Mouse (Mus musculus): Measurements from ENCODE around the gene Lmx1b.
A peak's percentile ranks its signal among the peaks of the same experiment; 100 is the strongest.

The Lmx1b gene

DNA sequence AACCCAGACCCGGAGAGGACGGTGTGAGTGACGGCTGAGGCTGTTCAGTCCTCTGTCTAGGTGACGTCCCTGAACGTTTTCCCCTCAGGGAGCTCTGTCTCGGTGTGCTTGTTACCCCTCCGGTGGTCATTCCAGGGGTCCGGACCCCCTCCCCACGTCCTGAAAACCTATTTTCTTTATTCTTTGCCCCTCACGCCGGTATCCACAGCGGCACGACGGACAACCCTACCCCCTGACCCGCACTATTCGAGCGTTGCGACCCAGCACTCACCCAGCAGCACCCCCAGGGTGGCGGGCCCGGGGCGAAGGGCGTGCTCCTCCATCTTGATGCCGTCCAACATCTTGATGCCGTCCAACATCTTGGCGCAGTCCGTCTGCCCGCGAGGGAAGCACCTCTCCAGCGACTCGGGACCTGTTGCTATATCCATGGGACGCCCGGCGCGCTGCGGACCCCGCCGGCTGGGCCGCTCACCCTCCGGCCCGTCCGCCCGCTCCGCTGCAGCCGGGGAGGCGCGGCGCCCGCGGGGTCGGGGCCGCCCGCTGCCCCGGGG lies at the start of gene Lmx1b:
TSS of gene Lmx1b (minus strand) at position 341 of the 551 bp plus-strand sequence.
- DNase-seq (ENCODE audit: low read depth, low spot score) = peak; percentile 19

GRCm38 (mm10) chr2:33689880-33690462 lies 49.7 kb upstream of the Lmx1b start:
- DNase-seq (ENCODE audit: low read depth, low spot score) = peak; percentile 59

DNA sequence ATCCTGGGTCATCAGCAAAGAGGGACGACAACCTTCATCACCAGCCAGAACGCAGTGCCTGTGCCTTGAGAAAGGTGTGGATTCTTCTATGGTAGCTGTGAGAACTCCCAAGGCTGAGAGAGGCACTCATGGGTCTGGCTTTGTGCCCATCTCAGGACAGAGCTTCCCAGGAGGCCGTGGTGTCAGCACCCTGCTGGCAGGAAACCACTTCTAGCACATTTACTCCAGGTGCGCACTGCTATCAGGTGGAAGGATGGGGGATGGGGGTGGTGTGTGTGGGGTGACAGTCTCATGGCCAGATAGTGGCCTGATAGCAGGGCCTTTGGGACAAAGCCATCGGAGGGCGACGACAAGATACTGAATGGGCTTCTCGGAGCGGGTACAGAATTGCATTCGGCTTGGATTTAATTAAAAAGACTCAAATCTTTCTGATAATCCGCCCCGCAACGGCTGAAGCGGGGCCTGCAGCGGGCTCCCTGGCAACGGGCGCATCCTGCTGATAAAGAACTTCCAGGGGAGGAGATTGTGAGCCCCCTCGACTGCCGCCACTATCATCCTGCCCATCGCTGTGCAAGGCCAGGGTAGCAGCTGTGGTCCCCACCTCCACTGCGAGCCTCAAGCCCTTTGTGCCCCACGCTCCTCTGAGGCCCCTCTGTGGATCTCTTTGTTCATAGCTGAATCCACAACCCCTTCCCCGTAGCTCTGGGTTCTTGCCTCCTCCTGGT lies 49.0 kb upstream of the Lmx1b start:
- DNase-seq (ENCODE audit: low read depth, low spot score) = no peak

GRCm38 (mm10) chr2:33683594-33683993 lies 43.3 kb upstream of the Lmx1b start:
- no peak for DNase-seq (ENCODE audit: low read depth, low spot score)

DNA sequence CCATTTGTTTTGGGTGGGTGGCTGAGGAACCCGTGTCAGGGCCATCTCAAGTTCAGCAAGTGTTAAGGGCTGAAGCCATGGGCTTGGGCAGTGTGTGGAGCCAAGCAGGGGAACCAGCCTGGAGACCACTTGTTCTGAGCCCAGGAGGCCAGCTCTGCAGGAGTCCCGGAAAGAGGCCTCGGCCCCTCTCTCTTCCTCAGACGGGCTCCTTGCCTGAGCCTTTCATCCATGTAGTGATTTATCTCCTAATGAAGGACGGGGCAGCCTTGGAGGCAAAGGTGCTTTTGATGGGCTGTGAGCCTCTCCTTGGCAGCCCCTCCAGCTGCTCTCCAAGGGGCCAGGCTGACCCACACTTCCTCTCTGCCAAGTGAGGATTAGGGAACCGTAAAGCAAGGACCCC lies 42.8 kb upstream of the Lmx1b start:
- DNase-seq (ENCODE audit: low read depth, low spot score) = no peak

DNA sequence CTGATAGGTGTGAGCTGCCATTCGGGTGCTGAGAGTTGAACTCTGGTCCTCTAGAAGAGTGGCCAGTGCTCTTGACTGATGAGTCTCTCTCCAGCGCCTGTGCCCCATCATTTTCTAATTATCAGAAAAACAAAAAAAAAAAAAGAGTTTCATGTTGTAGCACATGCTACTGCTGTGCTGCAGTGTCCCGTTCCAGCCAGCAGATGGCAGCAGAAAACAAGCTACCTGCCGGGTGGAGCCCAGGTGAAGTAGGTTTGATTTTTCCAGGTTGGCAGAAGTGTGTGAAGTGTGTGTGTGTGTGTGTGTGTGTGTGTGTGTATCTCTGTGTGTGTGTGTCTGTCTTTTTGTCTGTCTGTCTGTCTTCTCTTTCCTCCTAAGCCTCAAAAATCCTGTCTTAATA lies 41.9 kb upstream of the Lmx1b start:
- peak; percentile 64 for DNase-seq (ENCODE audit: low read depth, low spot score)

DNA sequence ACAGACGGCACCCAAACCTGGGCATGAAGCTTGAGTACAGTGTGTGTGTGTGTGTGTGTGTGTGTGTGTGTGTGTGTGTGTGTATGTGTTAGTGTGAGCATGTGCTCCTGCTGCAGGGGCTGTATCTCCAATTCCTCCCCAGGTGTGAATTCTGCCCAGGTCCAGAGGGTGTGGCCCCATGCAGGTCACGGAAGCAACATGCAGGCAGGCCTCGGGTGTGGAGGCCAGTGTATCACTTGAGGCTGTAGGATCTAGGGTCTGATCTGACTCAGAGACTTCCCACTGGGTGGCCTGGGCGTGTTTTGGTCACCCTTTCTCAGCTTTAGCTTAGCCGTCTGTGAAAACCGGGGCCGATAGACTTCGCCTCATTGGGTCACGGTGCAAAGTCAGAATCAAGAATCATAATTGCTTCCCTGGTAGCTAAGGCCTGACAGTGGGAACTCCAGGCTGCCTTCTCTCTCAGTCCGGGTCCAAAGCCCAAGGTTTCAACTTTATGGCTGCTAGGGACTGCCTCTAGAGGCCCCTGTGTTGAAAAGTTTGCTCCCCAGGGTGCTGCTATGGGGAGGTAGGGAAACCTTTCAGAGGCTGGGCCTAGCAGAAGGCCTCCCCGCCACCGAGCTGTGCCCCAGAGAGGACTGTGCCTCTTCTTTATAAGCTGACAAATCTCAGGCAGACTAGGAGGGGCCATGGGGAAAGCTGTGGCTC lies 38.8 kb upstream of the Lmx1b start:
- no peak for DNase-seq (ENCODE audit: low read depth, low spot score)

GRCm38 (mm10) chr2:33672701-33673472 lies 32.6 kb upstream of the Lmx1b start:
- DNase-seq (ENCODE audit: low read depth, low spot score) = no peak

- DNase-seq (ENCODE audit: low read depth, low spot score) = no peak
Observed at GRCm38 (mm10) chr2:33668741-33669140, 28.4 kb upstream of the Lmx1b start.

DNA sequence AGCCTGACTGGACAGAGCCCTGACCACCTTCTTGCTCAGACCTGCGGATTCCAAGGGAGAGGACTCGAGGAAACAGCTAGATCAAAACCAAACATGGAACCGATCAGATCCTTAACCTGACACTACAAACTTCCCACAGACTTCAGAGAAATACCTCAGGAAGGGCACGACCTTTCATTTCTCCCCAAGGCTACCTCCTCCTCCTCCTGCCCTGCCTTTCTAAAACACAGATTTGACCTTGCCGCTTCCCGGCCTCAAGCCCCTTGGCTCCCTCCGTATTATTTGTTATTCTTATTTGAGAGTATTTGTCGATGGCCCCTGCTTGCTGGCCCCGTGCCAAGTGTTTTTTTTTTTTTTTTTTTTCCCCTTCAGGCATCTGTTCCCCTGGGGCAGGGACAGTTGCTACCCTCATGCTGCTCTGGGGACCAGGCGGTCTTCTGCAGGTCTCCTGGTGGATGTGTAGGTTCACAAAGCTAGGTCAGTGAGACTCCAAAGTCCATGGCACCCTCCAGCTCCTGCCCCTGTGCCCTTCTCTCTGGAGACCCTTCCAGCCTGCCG lies 26.2 kb upstream of the Lmx1b start:
- DNase-seq (ENCODE audit: low read depth, low spot score) = peak; percentile 41

DNA sequence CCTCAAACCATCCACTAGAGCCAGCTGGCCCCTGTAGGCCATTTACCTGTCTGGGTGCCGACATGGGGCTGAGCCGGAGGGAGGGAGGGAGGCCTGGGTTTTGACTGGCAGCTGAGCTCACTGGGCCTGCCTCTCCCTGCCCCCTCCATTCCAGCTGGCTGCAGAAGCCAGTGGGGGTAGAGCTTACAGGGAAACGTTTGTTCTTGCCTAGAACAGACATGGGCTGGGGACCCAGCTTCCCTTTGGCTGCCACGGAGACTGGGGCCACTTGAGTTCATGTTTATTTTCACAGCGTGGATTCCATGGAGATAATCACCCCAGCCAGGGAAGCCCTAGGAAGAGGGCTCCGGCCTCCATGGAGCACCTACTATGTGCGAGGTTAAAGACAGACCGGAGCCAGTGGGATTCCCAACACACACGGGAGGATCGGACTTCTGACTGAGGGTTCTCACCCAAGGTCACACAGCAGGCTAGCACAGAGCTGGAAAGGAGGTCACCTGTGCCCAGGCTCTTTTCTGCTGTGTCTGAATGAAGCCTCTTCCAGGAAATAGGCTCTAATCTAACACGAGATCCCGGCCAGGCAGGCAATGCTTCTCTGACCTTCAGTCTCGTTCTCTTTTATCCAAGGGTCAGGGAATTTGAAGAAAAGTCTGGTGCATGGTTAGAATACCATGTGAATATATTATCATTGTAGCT lies 25.2 kb upstream of the Lmx1b start:
- DNase-seq (ENCODE audit: low read depth, low spot score) = peak; percentile 43

DNA sequence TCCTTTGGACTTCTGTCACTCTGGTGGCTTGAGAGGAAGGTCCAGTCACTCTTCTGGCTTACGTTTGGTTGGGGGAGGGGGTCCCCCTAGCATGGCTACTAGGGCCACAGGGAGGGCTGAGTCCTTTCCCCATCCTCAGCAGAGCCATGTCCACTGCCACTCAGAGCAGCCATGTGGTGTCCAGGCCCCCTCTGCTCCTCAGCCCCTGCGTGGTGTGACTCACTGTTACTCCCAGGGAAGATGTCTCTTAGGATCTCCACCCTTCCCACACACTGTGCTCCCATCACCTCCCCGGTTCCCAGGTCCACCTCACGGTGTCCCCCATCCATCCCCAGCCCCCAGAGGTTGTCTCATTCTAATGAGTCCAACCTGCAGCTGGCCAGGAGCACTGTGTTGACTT lies 24.4 kb upstream of the Lmx1b start:
- no peak for DNase-seq (ENCODE audit: low read depth, low spot score)

GRCm38 (mm10) chr2:33659288-33659629 lies 18.9 kb upstream of the Lmx1b start:
- peak; percentile 47 for DNase-seq (ENCODE audit: low read depth, low spot score)

GRCm38 (mm10) chr2:33658602-33659287 lies 18.4 kb upstream of the Lmx1b start:
- no peak for DNase-seq (ENCODE audit: low read depth, low spot score)

DNA sequence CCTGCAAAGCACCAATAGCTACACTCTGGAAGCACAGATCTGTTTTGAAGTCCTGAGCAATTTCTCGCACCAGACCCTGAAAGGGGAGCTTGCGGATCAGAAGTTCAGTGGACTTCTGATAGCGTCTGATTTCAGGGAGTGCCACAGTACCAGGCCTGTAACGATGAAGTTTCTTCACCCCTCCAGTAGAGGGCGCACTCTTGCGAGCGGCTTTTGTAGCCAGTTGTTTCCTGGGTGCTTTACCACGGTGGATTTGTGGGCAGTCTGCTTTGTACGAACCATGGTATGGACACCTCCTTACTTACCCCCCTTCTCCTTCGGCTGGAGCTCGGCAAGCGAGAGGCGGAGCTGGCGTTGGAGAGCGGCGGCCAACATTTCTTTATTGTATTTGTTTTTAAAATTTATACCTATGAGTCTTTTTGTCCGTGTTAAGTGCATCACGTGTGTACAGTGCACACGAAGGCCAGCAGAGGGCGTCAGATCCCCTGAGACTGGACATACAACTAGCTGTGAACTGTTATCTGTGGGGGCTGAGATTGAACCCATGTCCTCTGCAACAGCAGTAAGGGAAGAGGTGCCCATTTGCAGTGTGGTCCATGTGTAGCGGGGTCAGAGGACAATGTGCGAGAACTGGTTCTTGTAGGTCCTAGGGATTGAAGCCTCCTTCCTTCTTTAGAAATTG lies 12.3 kb upstream of the Lmx1b start:
- DNase-seq (ENCODE audit: low read depth, low spot score) = no peak

DNA sequence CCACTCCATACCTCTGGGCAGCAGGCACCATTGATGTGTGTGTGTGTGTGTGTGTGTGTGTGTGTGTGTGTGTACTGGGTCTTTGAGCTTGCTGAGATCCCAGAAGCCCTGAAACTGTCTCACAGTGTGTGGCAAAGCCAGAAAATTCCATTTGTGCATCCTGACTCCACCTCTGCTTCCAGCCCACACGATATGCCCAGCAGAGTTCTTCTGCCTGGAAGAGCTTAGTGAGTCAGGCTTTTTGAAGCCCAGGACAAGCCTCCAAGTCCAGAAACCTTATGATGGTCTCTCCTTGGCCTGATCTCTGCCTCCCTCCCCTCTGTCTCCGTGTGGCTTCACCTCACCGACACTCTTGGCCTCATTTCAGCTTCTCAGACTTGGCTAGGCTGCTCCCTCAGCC lies 9.1 kb upstream of the Lmx1b start:
- DNase-seq (ENCODE audit: low read depth, low spot score) = no peak

GRCm38 (mm10) chr2:33648894-33649293 lies 8.6 kb upstream of the Lmx1b start:
- peak; percentile 65 for DNase-seq (ENCODE audit: low read depth, low spot score)

GRCm38 (mm10) chr2:33646283-33646550 lies 5.9 kb upstream of the Lmx1b start:
- DNase-seq (ENCODE audit: low read depth, low spot score) = no peak

DNA sequence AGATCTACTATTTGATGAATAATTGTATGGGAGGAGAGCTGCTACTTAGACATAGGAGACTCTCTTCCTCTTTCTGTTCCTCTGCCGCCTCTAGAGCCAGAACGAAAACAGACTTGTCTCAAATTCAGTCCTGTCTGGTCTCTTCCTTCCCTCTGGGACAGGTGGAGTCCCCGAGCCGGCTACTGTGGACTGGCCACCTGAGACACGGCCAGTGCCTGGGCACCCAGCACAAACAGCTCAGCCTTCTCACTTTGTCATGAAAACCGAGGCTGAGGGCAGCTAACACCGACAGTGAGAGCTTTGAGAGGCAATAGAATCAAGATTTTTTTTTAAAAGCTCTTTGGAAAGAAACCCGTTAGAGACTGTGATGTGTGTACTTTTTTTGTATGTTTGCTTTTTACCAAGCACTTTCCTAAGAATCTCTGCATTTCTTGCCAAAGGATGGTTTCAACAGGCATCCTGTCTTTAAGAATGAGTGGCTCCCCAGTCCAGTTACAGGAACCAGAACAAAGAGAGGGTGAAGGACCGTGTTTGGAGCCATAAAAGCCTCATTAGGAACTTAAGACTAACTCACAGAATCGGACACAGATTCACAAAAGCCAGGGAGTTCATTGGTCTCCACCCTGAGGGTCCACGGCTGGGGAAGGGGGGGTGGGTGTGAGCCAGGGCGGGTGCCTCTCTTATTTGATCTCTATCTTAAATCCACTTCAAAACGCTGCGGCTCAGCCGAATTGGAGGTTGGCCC lies 5.4 kb upstream of the Lmx1b start:
- DNase-seq (ENCODE audit: low read depth, low spot score) = no peak

Data from mesoderm, embryonic 11.5 days (tissue).